Mouse (Mus musculus) ovary, adult 18-20 months (tissue): ENCODE measurements around the gene Jade2.

Experiments used
- DNase-seq: peaks from one replicate; pipeline ENCODE4 v3.0.0; 2022; ENCODE audit warnings: low spot score, mixed read lengths

Gene Jade2

DNA sequence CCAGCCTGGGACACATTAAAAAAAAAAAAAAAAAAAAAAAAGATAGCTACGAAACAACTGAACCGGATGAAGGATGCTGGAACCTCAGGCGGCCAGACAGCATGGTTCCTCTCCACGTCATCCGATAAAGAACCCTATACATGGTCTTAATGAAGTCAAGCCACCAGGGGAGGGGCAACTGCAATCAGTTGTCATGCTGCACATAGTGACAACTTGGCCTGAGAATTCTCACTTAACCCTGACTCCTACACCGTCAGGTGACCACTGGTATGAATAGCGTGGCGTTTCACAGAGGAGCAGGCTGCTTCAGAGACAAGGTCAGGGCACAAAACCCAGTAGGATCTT is 23.4 kb downstream of the Jade2 start:
- DNase-seq = no peak

- no peak for DNase-seq
Observed at GRCm38 (mm10) chr11:51833393-51834066, 23.9 kb downstream of the Jade2 start.

- no peak for DNase-seq
Observed at GRCm38 (mm10) chr11:51832992-51833391, 24.5 kb downstream of the Jade2 start.

- DNase-seq = peak; percentile 44
Observed at GRCm38 (mm10) chr11:51831962-51832909, 25.2 kb downstream of the Jade2 start.

GRCm38 (mm10) chr11:51824867-51825424 is 32.5 kb downstream of the Jade2 start:
- no peak for DNase-seq

GRCm38 (mm10) chr11:51823963-51824753 is 33.3 kb downstream of the Jade2 start:
- DNase-seq = no peak

DNA sequence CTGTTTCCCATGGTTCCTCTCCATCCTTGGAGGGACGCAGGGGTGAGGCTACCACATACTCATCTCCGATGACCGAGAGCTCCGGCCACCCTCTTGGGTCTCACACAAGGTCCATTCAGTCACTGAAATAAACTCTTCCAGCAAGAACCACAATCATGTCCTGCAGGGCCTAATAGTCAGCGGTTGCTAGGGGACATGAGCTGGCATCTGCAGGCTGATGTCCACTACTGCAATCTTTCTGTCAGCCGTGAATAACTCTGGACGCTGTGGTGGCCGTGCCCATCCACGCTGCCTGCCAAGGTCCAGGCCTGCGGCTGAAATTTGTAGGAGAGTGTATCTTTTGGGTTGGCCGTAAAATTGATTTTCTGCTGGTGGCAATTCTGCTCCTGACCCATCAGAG is 34.2 kb downstream of the Jade2 start:
- no peak for DNase-seq

DNA sequence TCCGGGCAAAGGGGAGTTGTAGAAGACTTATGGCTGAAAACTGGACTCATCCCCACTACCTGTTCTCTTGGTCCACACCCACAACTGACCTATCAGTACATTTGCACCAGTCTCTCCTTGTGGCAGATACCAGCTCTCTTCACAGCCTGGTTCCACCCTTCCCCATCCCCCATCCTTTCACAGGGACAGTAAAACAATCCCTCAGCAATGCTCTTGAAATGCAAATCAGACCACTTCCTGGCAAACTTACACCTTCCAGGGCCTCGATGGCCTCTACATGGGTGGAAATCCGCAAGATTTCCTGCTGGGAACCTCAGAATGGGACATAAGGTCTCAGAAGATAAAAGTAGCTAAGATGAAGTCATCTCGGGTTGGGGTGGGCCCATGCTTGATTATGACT is 34.7 kb downstream of the Jade2 start:
- DNase-seq = no peak

DNA sequence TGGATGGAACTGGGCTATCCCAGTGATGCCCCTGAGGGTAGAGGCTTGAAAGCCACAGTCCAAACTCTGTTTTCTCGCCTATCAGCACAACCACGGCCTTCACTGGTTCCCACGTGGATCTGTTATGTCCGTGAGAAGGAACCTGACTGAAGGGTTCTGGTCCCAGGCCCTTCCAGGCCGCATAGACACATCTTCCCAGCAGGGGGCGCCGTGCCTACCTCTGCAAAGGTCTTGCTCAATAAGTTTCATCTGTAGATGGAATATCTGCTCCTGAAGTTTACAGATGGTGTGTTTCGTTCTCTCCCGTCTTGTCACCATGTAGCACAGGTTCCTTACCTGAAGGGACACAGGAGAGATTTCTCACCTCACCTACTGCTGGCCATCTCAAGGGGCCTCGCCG is 36.6 kb downstream of the Jade2 start:
- peak; percentile 38 for DNase-seq

GRCm38 (mm10) chr11:51819964-51820363 is 37.5 kb downstream of the Jade2 start:
- DNase-seq = no peak

GRCm38 (mm10) chr11:51818837-51819236 is 38.6 kb downstream of the Jade2 start:
- no peak for DNase-seq

DNA sequence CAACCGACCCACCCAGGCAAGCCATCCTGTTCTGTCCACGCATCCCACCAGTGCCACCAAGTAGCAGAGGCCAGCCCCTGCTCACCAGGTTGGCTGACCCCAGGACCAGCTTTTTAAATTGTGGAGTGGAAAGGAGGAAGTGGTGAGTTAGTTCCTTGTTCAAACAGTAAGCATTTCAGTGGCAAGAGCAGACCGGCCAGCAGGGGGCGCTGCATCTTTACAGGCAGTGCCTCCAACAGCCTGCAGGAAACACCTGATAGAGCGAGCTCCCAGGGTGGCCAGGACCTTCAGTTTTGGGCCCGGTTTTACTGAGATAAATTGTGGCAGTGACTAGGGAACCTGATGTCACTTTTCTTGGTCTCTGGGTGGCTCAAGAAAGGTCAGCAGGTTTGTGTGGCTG is 39.7 kb downstream of the Jade2 start:
- peak; percentile 39 for DNase-seq

- DNase-seq = no peak
Observed at GRCm38 (mm10) chr11:51812022-51812546, 45.4 kb downstream of the Jade2 start.

DNA sequence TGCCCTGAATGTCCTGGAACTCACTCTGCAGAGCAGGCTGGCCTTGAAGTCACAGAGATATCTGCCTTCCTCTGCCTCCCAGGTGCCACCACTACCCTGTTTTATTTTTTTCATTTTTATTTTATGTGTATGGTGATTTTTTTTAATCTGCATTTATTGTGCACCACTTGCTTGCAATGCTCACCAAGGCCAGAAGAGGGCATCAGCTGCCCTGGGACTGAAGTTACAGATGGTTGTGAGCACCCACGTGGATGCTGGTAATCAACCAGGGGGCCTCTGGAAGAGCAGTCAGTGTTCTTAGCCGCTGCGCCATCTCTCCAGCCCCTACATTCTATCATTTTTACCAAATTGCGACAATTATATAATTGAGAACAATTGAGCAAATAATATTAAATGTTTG is 46.2 kb downstream of the Jade2 start:
- no peak for DNase-seq

GRCm38 (mm10) chr11:51809632-51810224 is 47.7 kb downstream of the Jade2 start:
- no peak for DNase-seq

DNA sequence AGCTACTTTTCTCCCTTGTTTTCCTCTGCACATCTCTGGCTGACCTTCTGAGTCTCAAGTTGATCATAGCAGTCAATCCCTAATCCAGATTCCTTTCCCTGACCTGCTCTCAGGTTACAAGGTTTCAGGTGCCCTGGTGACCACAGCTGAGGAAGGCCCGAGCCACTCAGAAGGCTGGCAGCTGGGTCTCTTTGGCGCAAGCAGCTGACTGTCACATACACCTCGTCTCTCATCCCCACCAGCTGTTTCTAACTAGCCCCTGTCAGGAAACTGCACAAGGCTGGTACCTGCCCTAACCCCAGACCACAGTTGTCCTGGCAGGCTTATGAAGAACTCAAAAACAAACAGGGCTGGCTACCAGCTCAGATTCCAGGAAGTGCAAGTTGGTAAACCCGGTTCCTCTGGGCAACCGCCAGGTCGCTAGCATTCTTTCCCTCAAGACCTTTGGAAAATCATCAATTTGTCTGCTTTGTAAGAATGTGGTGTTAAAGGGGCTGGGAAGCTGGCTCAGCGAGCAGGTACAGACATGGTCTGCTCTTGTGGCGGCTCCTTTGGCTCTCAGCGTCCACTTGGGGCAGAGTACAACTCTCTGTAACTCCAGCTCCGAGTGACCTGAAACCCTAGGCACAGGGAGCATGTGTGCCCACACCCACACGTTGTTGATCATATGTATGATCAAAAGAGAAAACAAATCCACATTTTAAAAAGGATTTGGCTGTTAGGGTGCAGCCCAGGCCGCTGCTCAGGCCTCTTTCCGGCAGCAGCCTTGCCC is 50.2 kb downstream of the Jade2 start:
- no peak for DNase-seq

GRCm38 (mm10) chr11:51805221-51805981 is 52.1 kb downstream of the Jade2 start:
- peak; percentile 59 for DNase-seq

DNA sequence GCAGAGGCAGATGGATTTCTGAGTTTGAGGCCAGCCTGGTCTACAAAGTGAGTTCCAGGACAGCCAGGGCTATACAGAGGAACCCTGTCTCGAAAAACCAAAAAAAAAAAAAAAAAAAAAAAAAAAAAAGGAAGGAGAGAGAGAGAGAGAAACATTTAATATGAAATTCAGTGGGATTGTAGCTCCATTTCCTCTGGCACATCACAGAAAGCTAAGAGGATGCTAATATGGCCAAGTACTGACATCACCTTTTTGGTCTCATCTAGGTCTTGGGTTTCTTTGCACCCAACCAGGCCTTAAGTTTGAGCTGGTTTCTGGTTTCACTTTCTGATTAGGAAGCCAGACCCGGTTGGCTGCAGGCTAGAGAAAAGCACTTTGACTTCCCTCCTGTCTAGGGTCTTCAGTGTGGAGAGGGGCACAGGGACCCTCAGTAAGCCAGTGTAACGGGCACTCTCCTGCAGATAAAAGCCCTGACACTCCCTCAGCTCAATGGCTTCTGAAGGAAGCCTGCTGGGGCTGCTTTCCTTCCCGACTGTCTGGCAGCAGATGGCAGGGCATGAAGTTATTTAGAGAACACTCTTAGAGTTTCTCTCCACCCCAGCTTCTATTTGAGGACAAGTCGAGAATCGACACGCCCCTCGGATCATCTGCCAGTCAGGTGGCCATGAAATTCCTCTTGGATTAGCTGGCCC is 56.7 kb downstream of the Jade2 start:
- DNase-seq = no peak

DNA sequence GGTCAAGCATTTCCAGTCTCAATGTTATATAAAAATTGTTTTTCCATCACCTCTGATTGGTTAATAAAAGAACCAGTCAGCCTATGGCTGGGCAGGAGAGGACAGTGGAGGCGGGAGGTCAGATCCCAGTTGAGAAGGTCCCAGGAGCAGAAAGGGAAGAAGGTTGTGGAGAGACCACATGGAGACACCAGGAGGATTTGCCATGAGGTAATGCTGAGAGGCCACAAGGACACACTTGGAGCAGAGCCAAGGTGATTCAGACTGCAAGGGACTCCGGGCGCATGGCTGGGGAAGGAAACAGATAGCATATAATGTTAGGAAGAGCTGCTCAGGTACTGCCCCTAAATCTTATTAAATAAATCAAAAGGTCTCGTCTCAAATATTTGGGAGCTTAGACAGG is 61.2 kb downstream of the Jade2 start:
- no peak for DNase-seq
